Mouse (Mus musculus) liver, postnatal 0 days (tissue): ENCODE measurements at regions not wholly inside any gene's neighbourhood (a gene's known extent, or its start where the extent isn't known, plus 50 kb on each side); places are given as distances from the start of the nearest gene placed in this dataset.

ENCODE experiments used
- CTCF ChIP-seq: sonication (generic); IDR thresholded peaks from 2 replicates; pipeline ENCODE4 v1.5.1; 2016; ENCODE audit warnings: antibody characterized with exemption, low read depth
- EP300 ChIP-seq: IDR thresholded peaks from 2 replicates; pipeline ENCODE4 v1.6.1; 2016; ENCODE audit warnings: antibody characterized with exemption, low read depth, mild to moderate bottlenecking

- TF ChIP-seq CTCF, result no peak
- TF ChIP-seq EP300, result no peak
Measured at GRCm38 (mm10) chr16:70869205-70869604, 555.5 kb downstream of the Gbe1 start.
